Mouse (Mus musculus) midbrain, embryonic 14.5 days (tissue): ENCODE data around the gene Ehd1. TPM values are rescaled to one million over a fixed set of nuclear protein-coding genes. Genes with fewer than 3 reads are reported as not detected.
"Not testable (repeated sequence)": the region's sequence is repeated elsewhere in the genome, so short reads cannot be mapped to it uniquely, and the experiment has no call there.

Experiments
- ATAC-seq: fragments of 200-750 bp; cut with Nextera tagmentation; 2 replicates; pipeline ENCODE4 v1.8.0; 2017; ENCODE audit warnings: moderate number of reproducible peaks, moderate library complexity; ENCODE audit not compliant: low FRiP score, low TSS enrichment
- DNase-seq: peaks from one replicate; pipeline ENCODE4 v3.0.0-alpha.2; 2015
- H3K27ac ChIP-seq: fragments of 300-500 bp; sonication (generic); replicated peaks from 2 replicates; pipeline ENCODE4 v1.5.1; 2014; ENCODE audit warnings: mild to moderate bottlenecking, low read depth, low read length, moderate library complexity
- H3K27me3 ChIP-seq: fragments of 300-500 bp; sonication (generic); 2 replicates; pipeline ENCODE4 v1.6.1; 2014; ENCODE audit warnings: low read length, control low read depth, mixed read lengths; ENCODE audit not compliant: control insufficient read depth, insufficient read depth
- H3K36me3 ChIP-seq: fragments of 300-500 bp; sonication (generic); 2 replicates; pipeline ENCODE4 v1.6.1; 2014; ENCODE audit warnings: low read length, control low read depth; ENCODE audit not compliant: control insufficient read depth, insufficient read depth
- H3K4me1 ChIP-seq: fragments of 300-500 bp; sonication (generic); 2 replicates; pipeline ENCODE4 v1.6.1; 2014; ENCODE audit warnings: mild to moderate bottlenecking, antibody characterized with exemption, low read length, control low read depth; ENCODE audit not compliant: control insufficient read depth, insufficient read depth
- H3K4me2 ChIP-seq: fragments of 300-500 bp; sonication (generic); 2 replicates; pipeline ENCODE4 v1.6.1; 2014; ENCODE audit warnings: mild to moderate bottlenecking, low read length, moderate library complexity
- H3K4me3 ChIP-seq: fragments of 300-500 bp; sonication (generic); replicated peaks from 2 replicates; pipeline ENCODE4 v1.5.1; 2014; ENCODE audit warnings: low read depth, low read length
- H3K9ac ChIP-seq: fragments of 300-500 bp; sonication (generic); replicated peaks from 2 replicates; pipeline ENCODE4 v1.6.1; 2014; ENCODE audit warnings: mild to moderate bottlenecking, low read length, moderate library complexity
- H3K9me3 ChIP-seq: fragments of 300-500 bp; sonication (generic); 2 replicates; pipeline ENCODE4 v1.6.1; 2016; ENCODE audit warnings: low read length, control low read depth, mixed read lengths; ENCODE audit not compliant: control insufficient read depth
- WGBS: fragments of 180-500 bp; shearing (Covaris S2); extraction: QIAGEN DNeasy Blood & Tissue Kit; methylation state at CpG from one replicate; pipeline ENCODE4 v1.1.7; 2014; 5-methylcytosine and 5-hydroxymethylcytosine counted together
- polyA plus RNA-seq: library from polyadenylated mRNA; unstranded; fragments of >200 nt; fragmentation: Nextera tagmentation; extraction: Ambion mirVana; gene quantifications from 2 replicates; pipeline ENCODE4 v1.2.1, GENCODE M21; 2014

Gene Ehd1
- polyA plus RNA-seq, 1 experiment from 2014 or later, result 75.0 TPM

GRCm38 (mm10) chr19:6290720-6291116 is 14.2 kb downstream of the Ehd1 start:
- not testable (repeated sequence) for H3K27me3 ChIP-seq, H3K4me1 ChIP-seq, H3K9ac ChIP-seq, H3K27ac ChIP-seq, H3K4me2 ChIP-seq, H3K4me3 ChIP-seq, DNase-seq, ATAC-seq, H3K9me3 ChIP-seq
- H3K36me3 ChIP-seq, result peaks cover 69% of the 10 kb centered on the region
- 96% methylated on average over 5 of the region's 6 CpGs for WGBS

- DNase-seq, result no peak
- WGBS, result 79% methylated on average over 10 of the region's 10 CpGs
- Histone ChIP-seq H3K27ac (0 out of 2 replicates have a peak overlapping the region, but pooled peaks have one; percentile 2), H3K4me1 (no peaks in the 10 kb centered on the region), H3K4me3 (no peak overlapping the region), H3K9ac (no peak overlapping the region), H3K27me3 (no peaks in the 10 kb centered on the region), H3K9me3 (no peaks in the 10 kb centered on the region), H3K36me3 (peaks cover 69% of the 10 kb centered on the region), H3K4me2 (no peak overlapping the region)
- ATAC-seq, result no peak
Measured at GRCm38 (mm10) chr19:6291117-6291781, 14.7 kb downstream of the Ehd1 start.

GRCm38 (mm10) chr19:6292262-6292661 is 15.7 kb downstream of the Ehd1 start:
- no peak overlapping the region for H3K9ac ChIP-seq
- no peak overlapping the region for H3K4me3 ChIP-seq
- H3K27ac ChIP-seq, result no peak overlapping the region
- no peaks in the 10 kb centered on the region for H3K9me3 ChIP-seq
- no peak overlapping the region for H3K4me2 ChIP-seq
- DNase-seq (no peak), ATAC-seq (no peak)
- H3K4me1 ChIP-seq, result no peaks in the 10 kb centered on the region
- peaks cover 69% of the 10 kb centered on the region for H3K36me3 ChIP-seq
- WGBS, result 90% methylated on average over 5 of the region's 5 CpGs
- H3K27me3 ChIP-seq, result no peaks in the 10 kb centered on the region

GRCm38 (mm10) chr19:6294301-6294700 is 17.8 kb downstream of the Ehd1 start:
- Histone ChIP-seq H3K9me3 (no peaks in the 10 kb centered on the region), H3K4me2 (no peak overlapping the region), H3K4me3 (no peak overlapping the region), H3K36me3 (peaks cover 84% of the 10 kb centered on the region), H3K9ac (no peak overlapping the region), H3K4me1 (no peaks in the 10 kb centered on the region), H3K27ac (no peak overlapping the region), H3K27me3 (no peaks in the 10 kb centered on the region)
- DNase-seq (no peak), ATAC-seq (no peak)
- WGBS, result 93% methylated on average over 17 of the region's 17 CpGs

DNA sequence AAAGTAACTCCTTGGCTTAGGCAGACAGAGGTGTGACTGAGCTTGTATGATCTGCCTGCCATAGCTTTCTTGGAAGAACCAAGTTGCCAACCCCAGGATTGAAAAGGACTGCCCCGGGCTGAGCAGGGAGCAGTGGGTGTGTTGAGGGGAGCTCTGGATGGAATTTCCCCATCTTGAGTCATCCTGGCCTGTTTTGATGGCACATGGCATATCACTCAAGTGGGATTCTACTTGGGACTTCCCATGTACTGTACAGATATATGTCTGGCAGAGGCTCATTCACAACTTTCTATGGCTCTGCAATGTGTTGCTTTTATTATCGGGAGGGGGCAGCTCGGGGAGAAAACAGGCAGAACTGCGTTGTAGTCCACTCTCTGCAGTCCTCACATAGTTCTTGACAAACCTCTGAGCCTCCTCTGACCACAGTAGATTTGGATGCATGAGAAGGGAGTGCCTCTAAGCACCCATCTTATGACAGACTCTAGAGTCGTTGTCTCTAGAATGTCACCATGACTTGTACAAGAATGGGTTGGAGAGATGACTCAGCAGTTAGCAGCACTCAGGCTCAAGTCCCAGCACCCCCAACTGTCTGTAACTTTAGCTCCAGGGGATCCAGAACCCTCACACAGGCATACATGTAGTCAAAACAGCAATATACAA is 20.2 kb downstream of the Ehd1 start:
- WGBS, result 89% methylated on average over 5 of the region's 5 CpGs
- ATAC-seq (no peak), DNase-seq (no peak)
- Histone ChIP-seq H3K27ac (no peak overlapping the region), H3K9ac (no peak overlapping the region), H3K4me3 (no peak overlapping the region), H3K36me3 (peaks cover 83% of the 10 kb centered on the region), H3K4me1 (no peaks in the 10 kb centered on the region), H3K27me3 (no peaks in the 10 kb centered on the region), H3K9me3 (no peaks in the 10 kb centered on the region), H3K4me2 (no peak overlapping the region)

DNA sequence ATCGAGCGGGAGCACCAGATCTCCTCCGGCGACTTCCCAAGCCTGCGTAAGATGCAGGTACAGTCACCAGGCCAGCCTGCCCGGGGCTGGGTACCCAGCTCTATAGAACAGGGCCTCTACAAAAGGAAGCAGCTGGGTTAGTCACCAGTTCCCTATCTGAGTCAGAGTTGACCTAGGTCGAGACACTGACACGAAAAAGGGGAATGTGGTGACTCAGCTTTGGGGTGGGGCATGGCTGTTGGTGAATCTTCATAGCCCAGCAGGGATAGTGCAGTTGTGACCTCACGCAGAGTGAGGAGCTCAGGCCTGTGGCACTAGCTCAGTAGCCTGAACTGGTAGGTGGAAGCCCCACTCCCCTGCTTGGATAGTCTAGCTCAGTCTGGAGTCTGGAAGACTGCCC is 21.1 kb downstream of the Ehd1 start:
- Histone ChIP-seq H3K9ac (no peak overlapping the region), H3K4me1 (no peaks in the 10 kb centered on the region), H3K4me3 (no peak overlapping the region), H3K4me2 (no peak overlapping the region), H3K9me3 (no peaks in the 10 kb centered on the region), H3K27me3 (no peaks in the 10 kb centered on the region), H3K27ac (no peak overlapping the region), H3K36me3 (peaks cover 76% of the 10 kb centered on the region)
- no peak for ATAC-seq
- no peak for DNase-seq
- 93% methylated on average over 9 of the region's 9 CpGs for WGBS

GRCm38 (mm10) chr19:6299003-6299402 is 22.5 kb downstream of the Ehd1 start:
- Histone ChIP-seq H3K4me2 (no peak overlapping the region), H3K27me3 (no peaks in the 10 kb centered on the region), H3K9me3 (no peaks in the 10 kb centered on the region), H3K4me1 (no peaks in the 10 kb centered on the region), H3K4me3 (no peak overlapping the region), H3K27ac (no peak overlapping the region), H3K9ac (no peak overlapping the region), H3K36me3 (peaks cover 66% of the 10 kb centered on the region)
- ATAC-seq, result no peak
- WGBS, result 83% methylated on average over 4 of the region's 4 CpGs
- DNase-seq, result no peak

GRCm38 (mm10) chr19:6299450-6300267 is 23.1 kb downstream of the Ehd1 start:
- 84% methylated on average over 7 of the region's 7 CpGs for WGBS
- H3K9ac ChIP-seq, result no peak overlapping the region
- H3K4me2 ChIP-seq, result no peak overlapping the region
- no peaks in the 10 kb centered on the region for H3K27me3 ChIP-seq
- no peak overlapping the region for H3K27ac ChIP-seq
- DNase-seq (no peak), ATAC-seq (no peak)
- no peaks in the 10 kb centered on the region for H3K4me1 ChIP-seq
- no peak overlapping the region for H3K4me3 ChIP-seq
- H3K36me3 ChIP-seq, result peaks cover 60% of the 10 kb centered on the region
- no peaks in the 10 kb centered on the region for H3K9me3 ChIP-seq
